Mouse (Mus musculus) limb, embryonic 14.5 days (tissue): ENCODE data around the gene Slc22a15. TPM values are rescaled to one million over a fixed set of nuclear protein-coding genes. Genes with fewer than 3 reads are reported as not detected.

Source experiments
- ATAC-seq: fragments of 200-750 bp; cut with Nextera tagmentation; 2 replicates; pipeline ENCODE4 v1.8.0; 2017; ENCODE audit warnings: low read depth, moderate number of reproducible peaks, moderate TSS enrichment; ENCODE audit not compliant: low FRiP score
- DNase-seq: peaks from one replicate; pipeline ENCODE4 v3.0.0-alpha.2; 2015; ENCODE audit warnings: low spot score
- H3K27ac ChIP-seq: fragments of 300-500 bp; sonication (generic); replicated peaks from 2 replicates; pipeline ENCODE4 v1.5.1; 2014; ENCODE audit warnings: low read depth, mild to moderate bottlenecking, low read length, moderate library complexity, mixed read lengths
- H3K27me3 ChIP-seq: fragments of 300-500 bp; sonication (generic); 2 replicates; pipeline ENCODE4 v1.6.1; 2014; ENCODE audit warnings: low read length, mixed read lengths; ENCODE audit not compliant: control insufficient read depth, insufficient read depth
- H3K36me3 ChIP-seq: fragments of 300-500 bp; sonication (generic); 2 replicates; pipeline ENCODE4 v1.6.1; 2014; ENCODE audit warnings: mild to moderate bottlenecking, low read length, moderate library complexity, mixed read lengths; ENCODE audit not compliant: control insufficient read depth, insufficient read depth
- H3K4me1 ChIP-seq: fragments of 300-500 bp; sonication (generic); 2 replicates; pipeline ENCODE4 v1.6.1; 2014; ENCODE audit warnings: antibody characterized with exemption, low read length, mixed read lengths; ENCODE audit not compliant: control insufficient read depth, insufficient read depth
- H3K4me2 ChIP-seq: fragments of 300-500 bp; sonication (generic); replicated peaks from 2 replicates; pipeline ENCODE4 v1.6.1; 2014; ENCODE audit warnings: low read depth, mild to moderate bottlenecking, low read length, moderate library complexity; ENCODE audit not compliant: severe bottlenecking
- H3K4me3 ChIP-seq: fragments of 300-500 bp; sonication (generic); replicated peaks from 2 replicates; pipeline ENCODE4 v1.5.1; 2014; ENCODE audit warnings: low read length
- H3K9ac ChIP-seq: fragments of 300-500 bp; sonication (generic); 2 replicates; pipeline ENCODE4 v1.6.1; 2014; ENCODE audit warnings: mild to moderate bottlenecking, low read depth, low read length, moderate library complexity; ENCODE audit not compliant: severe bottlenecking
- H3K9me3 ChIP-seq: fragments of 300-500 bp; sonication (generic); 2 replicates; pipeline ENCODE4 v1.6.1; 2016; ENCODE audit warnings: low read length; ENCODE audit not compliant: control insufficient read depth
- POLR2A ChIP-seq: fragments of 200-500 bp; IDR thresholded peaks from 2 replicates; pipeline ENCODE4 v1.8.0; 2012; ENCODE audit warnings: inconsistent platforms, mild to moderate bottlenecking, moderate library complexity, borderline replicate concordance; ENCODE audit not compliant: insufficient read depth, insufficient read length; ENCODE audit errors: extremely low read depth
- WGBS: fragments of 180-500 bp; shearing (Covaris S2); extraction: QIAGEN DNeasy Blood & Tissue Kit; methylation state at CpG from one replicate; pipeline ENCODE4 v1.1.7; 2014; 5-methylcytosine and 5-hydroxymethylcytosine counted together
- polyA plus RNA-seq, 2 experiments: library from polyadenylated mRNA; depleted of rRNA in 1 of 2; stranded (reverse) in 1 of 2; unstranded in 1 of 2; fragments of >200 nt; fragmentation: Nextera tagmentation in 1 of 2; extraction: Ambion mirVana in 1 of 2; gene quantifications; 2 replicates each; pipeline versions ENCODE4 v1.2.1 to v1.2.3; 2012 to 2014

Gene Slc22a15
- polyA plus RNA-seq, 2 experiments: 5.8 to 11.5 TPM

GRCm38 (mm10) chr3:101848816-101849215 lies 75.4 kb downstream of the Slc22a15 start, which contains the start of gene Mab21l3:
Mab21l3 (minus strand) TSS chr3:101848959.
- Histone ChIP-seq H3K4me2 (no peak within 1 kb of the TSS), H3K4me3 (no peak within 1 kb of the TSS), H3K4me1 (peaks cover 6% of the 10 kb centered on the region; the same call in 1 of the 2 replicates), H3K27ac (no peak within 1 kb of the TSS), H3K36me3 (no peaks in the 10 kb centered on the region), H3K9ac (no peak within 1 kb of the TSS), H3K27me3 (no peaks in the 10 kb centered on the region), H3K9me3 (no peaks in the 10 kb centered on the region)
- DNase-seq (no peak), ATAC-seq (no peak)
- WGBS: 63% methylated on average over 5 of the region's 5 CpGs
- TF ChIP-seq POLR2A: no peak

DNA sequence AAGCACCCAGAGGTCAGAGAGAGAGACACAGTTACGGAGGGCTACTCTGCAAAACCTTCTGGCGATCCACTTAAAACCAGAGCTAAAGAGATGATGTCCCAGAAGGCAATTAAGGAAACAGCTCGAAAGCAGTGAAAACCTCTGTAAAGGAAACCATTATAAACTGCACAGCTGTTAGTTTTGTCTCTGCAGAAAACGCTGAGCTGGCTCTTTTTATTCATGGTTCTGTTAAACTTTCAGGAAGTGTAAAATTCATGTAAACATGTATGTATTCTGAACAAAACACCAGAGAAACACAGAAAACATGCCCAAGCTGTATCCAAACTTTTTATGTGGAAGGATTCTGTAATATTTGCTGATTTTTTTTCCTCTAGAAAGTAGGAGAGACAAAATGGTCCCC lies 78.2 kb downstream of the Slc22a15 start:
- ATAC-seq: 0 out of 2 replicates have a peak, but pooled peaks have one; percentile 37
- Histone ChIP-seq H3K4me1 (peaks cover 6% of the 10 kb centered on the region; the same call in 1 of the 2 replicates), H3K4me2 (no peak overlapping the region), H3K27me3 (no peaks in the 10 kb centered on the region), H3K9ac (no peak overlapping the region), H3K36me3 (no peaks in the 10 kb centered on the region), H3K27ac (no peak overlapping the region), H3K4me3 (no peak overlapping the region), H3K9me3 (no peaks in the 10 kb centered on the region)
- 22% methylated on average over 4 of the region's 4 CpGs for WGBS
- peak; percentile 30 for DNase-seq
- no peak for TF ChIP-seq POLR2A

DNA sequence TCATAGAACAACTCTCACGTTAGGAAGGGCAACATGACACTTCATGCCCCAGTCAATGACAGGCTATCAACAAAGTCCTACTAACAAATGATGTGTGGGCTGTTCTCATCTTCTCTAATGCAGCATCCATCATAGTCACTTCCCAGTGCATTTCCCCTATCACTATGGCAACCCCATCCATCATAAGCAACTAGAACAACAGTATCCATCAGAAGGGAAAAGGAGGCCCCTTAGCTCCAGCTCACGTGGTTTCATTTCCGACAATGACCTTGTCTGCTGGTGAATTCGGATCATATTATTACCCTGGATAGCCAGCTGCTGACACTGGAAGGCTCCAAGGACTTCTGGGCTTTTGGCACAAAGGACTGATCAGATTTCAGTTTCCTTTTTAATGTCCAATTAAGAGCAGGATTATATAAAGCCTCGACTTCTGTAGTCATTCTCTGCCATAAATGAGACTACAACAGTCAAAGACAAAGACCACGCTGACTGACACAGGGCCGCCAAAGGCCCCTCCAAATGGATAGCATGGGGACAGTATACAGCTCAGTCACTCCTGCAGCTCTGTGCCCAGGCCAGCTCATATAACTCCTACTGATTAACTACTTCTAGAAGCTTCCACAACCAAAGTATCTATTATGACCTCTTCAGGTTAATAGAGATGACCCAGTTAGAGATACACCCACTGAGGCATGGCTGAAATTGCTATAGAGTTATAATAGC lies 81.7 kb downstream of the Slc22a15 start:
- H3K36me3 ChIP-seq: no peaks in the 10 kb centered on the region
- no peaks in the 10 kb centered on the region for H3K9me3 ChIP-seq
- no peak for TF ChIP-seq POLR2A
- ATAC-seq (no peak), DNase-seq (no peak)
- no peak overlapping the region for H3K27ac ChIP-seq
- H3K4me1 ChIP-seq: peaks cover 6% of the 10 kb centered on the region; the same call in 1 of the 2 replicates
- H3K4me2 ChIP-seq: no peak overlapping the region
- WGBS: 73% methylated on average over 7 of the region's 7 CpGs
- H3K27me3 ChIP-seq: no peaks in the 10 kb centered on the region
- no peak overlapping the region for H3K4me3 ChIP-seq
- H3K9ac ChIP-seq: no peak overlapping the region

DNA sequence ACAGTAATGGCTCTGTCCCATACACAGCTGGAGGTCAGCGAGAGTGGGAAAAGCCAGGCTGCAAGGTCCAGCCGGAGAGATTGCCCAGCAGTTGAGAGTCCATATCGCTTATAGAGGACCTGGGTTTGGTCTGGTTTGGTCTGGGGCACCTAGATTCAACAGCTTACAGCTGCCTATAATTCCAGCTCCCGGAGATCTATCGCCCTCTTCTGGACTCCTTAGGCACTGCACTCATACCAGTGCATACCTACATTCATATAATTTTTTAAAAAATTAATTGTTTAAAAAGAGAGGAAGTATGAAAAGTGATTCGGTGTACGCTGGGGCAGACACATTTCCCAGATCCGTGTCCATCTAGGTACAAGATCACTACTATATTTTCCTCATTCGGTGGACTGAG lies 84.9 kb downstream of the Slc22a15 start:
- no peak for ATAC-seq
- 86% methylated on average over 9 of the region's 9 CpGs for WGBS
- Histone ChIP-seq H3K27me3 (no peaks in the 10 kb centered on the region), H3K9me3 (no peaks in the 10 kb centered on the region), H3K4me3 (no peak overlapping the region), H3K36me3 (no peaks in the 10 kb centered on the region), H3K4me1 (peaks cover 15% of the 10 kb centered on the region), H3K9ac (no peak overlapping the region), H3K4me2 (no peak overlapping the region), H3K27ac (no peak overlapping the region)
- no peak for DNase-seq
- TF ChIP-seq POLR2A: no peak

GRCm38 (mm10) chr3:101836971-101837370 lies 87.3 kb downstream of the Slc22a15 start:
- no peaks in the 10 kb centered on the region for H3K36me3 ChIP-seq
- no peaks in the 10 kb centered on the region for H3K9me3 ChIP-seq
- H3K4me3 ChIP-seq: no peak overlapping the region
- no peak overlapping the region for H3K4me2 ChIP-seq
- no peak for ATAC-seq
- TF ChIP-seq POLR2A: no peak
- WGBS: 73% methylated on average over 3 of the region's 3 CpGs
- no peak for DNase-seq
- H3K4me1 ChIP-seq: peaks cover 16% of the 10 kb centered on the region
- H3K27ac ChIP-seq: no peak overlapping the region
- no peak overlapping the region for H3K9ac ChIP-seq
- H3K27me3 ChIP-seq: no peaks in the 10 kb centered on the region

DNA sequence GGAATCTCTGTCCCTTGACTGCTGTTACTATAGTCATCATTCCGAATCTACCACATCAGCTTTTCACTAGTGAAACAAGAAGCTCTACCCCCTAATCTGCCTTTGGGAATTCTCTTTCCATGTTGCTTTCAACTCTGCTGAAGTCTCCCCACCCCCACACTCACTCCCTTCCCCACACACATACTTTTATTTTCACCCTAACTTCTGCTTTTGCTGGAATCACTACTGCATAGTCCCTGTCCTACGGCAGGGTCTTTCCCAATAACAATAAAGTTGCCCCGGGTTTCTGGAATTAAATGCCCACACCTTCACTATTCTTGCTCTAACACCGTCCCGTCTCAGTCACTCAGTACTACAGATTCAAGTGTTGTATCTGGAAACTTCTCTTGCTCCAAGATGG lies 87.7 kb downstream of the Slc22a15 start:
- Histone ChIP-seq H3K4me3 (peak overlapping the region; percentile 13; the same call in 1 of the 2 replicates), H3K36me3 (no peaks in the 10 kb centered on the region), H3K27ac (peak overlapping the region; percentile 27; the same call in 1 of the 2 replicates), H3K4me1 (peaks cover 21% of the 10 kb centered on the region), H3K9me3 (no peaks in the 10 kb centered on the region), H3K27me3 (no peaks in the 10 kb centered on the region), H3K9ac (peak overlapping the region; percentile 12; the same call in 1 of the 2 replicates), H3K4me2 (peak overlapping the region; percentile 44)
- peak; percentile 18 for DNase-seq
- 59% methylated on average over 5 of the region's 5 CpGs for WGBS
- no peak for TF ChIP-seq POLR2A
- ATAC-seq: no peak
